Mouse (Mus musculus): ENCODE results near the gene Prkch.

Prkch gene

DNA sequence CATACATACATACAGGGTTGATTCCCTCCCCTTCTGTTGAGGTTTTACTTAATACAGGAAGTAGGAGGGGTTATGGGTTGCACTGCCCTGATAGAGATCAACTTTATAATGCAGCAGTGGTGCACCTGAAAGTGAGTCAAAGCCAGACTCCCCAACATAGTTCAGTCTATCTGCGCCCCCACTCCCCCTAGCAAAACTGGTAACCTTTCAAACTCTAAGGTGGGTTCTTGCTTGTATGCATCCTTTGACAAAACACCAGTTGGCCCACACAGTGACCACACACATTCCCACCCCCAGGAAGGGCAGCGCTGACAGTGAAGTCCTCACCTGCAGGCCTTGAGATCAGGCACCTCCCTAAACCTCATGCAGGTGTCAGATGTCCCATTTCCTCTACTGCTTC is 135.9 kb downstream of the Prkch start:
- no peak for DNase-seq

- DNase-seq, result no peak
Measured at GRCm38 (mm10) chr12:73722060-73722459, 137.5 kb downstream of the Prkch start.

DNA sequence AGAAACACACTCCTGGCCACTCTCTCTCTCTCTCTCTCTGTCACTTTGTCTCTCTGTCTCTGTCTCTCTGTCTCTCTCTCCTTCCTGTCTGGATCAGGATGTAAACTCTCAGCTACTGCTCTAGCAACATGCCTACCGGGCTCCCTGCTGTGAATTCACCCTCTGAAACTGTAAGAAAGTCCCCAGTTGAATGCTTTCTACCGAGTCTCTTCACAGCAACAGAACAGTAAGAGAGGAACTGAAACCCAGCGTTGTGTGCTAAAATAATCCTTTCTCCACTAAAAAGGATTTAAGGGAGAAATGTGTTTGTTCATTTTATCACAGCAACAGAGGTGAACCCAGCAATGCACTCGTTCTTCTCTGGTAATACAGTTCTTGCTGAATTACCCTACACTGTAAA is 138.5 kb downstream of the Prkch start:
- no peak for DNase-seq

GRCm38 (mm10) chr12:73723887-73724286 is 139.3 kb downstream of the Prkch start:
- no peak for DNase-seq

- no peak for DNase-seq
Measured at GRCm38 (mm10) chr12:73725825-73726604, 141.4 kb downstream of the Prkch start.

- DNase-seq, result no peak
Measured at GRCm38 (mm10) chr12:73727046-73727445, 142.4 kb downstream of the Prkch start.

DNA sequence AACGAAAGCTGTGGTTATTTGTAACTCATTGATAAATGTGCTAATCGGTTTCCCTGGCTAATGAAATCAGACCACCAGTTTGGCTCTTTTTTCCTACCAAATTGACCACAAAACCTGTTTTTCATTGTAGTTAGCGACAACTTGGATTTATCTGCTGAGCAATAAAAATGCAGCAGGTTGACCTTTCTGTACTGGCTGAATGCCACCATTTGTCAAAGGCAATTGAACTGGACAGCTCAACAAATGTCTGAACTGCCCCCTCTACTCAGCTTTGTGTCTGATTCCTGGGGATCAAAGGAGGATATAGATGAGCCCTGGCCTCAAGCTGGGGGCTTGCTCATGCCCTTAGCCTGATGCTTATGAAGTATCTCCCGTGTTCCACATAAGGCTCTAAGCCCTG is 146.0 kb downstream of the Prkch start:
- no peak for DNase-seq

- DNase-seq, result no peak
Measured at GRCm38 (mm10) chr12:73731093-73731492, 146.5 kb downstream of the Prkch start.

GRCm38 (mm10) chr12:73731848-73732540 is 147.4 kb downstream of the Prkch start:
- DNase-seq, result no peak

GRCm38 (mm10) chr12:73732862-73733261 is 148.3 kb downstream of the Prkch start:
- DNase-seq, result no peak

GRCm38 (mm10) chr12:73736931-73737330 is 152.3 kb downstream of the Prkch start:
- DNase-seq, result no peak

GRCm38 (mm10) chr12:73739611-73740219 is 155.1 kb downstream of the Prkch start:
- DNase-seq, result no peak

GRCm38 (mm10) chr12:73742577-73742976 is 158.0 kb downstream of the Prkch start:
- no peak for DNase-seq

DNA sequence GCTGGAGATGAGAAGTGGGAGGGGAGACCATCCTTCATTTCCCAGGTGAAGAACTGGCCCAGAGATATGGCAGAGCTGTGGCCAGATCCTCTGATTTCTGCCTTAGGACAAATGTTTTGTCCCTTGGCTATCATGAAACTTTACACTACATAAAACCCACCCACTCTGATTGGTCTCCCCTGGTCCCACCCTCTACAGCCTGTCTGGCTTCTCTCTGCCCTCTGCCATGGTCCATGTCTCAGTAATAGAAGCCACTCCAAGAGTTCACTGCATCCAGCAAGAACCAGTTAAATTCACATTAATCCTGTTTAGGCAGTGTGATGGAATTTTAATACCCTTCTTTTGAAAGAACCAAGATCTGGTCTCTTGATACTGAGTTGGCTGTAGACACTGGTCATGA is 158.5 kb downstream of the Prkch start:
- DNase-seq, result no peak

- DNase-seq, result no peak
Measured at GRCm38 (mm10) chr12:73746072-73746471, 161.5 kb downstream of the Prkch start.

DNA sequence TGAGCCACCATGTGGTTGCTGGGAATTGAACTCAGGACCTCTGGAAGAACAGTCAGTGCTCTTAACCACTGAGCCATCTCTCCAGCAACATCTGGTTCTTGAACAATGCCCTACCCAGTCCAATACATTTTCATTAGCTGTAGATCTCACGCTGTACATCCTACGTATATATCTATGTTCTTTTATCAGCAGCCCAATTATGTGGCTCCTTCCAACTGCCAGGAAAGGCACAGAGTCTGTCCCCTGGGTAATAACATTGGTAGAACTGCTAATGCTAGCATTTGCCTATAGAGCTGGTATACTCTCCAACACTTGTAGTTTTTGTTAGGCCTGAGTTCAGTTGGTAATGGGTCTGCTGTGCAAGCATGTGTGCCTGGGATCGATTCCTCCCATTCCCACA is 163.8 kb downstream of the Prkch start:
- no peak for DNase-seq

DNA sequence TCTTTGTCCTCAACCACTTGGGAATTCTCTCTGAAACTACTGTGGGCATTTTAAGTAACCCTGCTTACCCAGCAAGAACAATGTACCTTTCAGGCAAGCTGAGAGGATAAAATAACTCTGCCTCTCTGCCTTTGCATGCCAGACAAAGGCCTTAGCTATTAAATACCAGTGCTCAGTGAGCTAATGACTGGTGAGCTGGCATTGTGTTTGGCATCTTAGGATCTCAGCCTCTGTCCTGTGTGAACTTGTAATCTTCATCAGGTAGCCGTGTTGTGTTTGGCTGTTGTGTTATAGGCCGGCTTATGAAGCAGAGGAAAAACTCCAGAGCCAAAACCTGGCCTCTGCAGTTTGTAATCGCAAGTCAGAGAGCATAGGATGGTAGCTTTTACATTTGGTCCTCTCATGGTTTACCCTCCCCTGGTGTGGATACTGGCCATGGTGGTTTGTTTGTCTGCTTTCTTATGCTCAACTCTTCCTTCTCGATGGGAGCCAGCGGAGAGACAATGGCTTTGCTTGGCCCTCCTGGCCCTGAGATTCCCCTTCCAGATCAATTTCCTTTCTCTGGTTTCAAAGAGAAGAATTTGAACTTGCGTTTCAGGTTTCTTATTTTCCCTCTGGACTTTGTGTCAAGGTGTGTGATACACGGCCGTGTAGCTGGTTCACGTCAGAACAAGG is 170.0 kb downstream of the Prkch start:
- DNase-seq, result no peak

DNA sequence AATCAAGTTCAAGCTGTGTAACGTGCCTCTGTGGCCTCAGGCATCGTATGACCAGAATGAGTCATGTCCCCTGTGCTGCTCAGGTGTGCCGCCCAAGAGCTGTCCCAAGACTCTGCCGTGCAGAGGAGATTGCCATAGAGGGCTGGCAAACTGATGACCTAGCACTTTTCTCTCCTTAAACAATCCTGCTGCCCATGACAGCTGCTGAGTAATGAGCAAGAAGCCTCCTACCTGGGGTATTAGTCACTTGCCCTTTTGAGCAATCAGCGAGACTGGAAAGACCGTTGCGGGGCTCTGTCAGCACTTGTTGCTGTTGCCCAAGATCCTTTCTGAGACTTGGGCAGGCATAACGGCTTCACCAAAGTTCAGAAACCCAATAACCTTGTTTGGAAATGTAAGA is 171.1 kb downstream of the Prkch start:
- DNase-seq, result no peak

- DNase-seq, result no peak
Measured at GRCm38 (mm10) chr12:73756527-73756926, 171.9 kb downstream of the Prkch start.

DNA sequence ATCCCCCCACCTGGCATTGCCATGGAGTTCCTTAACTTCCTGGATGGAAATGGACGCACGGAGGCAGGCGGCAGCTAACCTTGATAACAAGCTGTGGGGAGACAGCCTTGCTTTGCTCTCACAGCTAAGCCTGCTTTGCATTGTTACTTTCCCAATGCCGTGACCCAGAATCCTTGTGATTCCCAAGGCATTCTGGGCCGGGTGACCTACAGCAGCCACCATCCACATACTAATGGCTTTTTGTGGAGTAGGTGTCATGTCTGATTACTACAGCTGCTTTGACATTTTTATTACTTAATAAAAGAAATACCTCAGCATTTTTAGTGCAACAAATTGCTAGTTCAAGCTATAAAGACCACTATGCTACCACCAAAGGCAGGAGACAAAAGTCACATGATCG is 177.4 kb downstream of the Prkch start:
- no peak for DNase-seq

DNA sequence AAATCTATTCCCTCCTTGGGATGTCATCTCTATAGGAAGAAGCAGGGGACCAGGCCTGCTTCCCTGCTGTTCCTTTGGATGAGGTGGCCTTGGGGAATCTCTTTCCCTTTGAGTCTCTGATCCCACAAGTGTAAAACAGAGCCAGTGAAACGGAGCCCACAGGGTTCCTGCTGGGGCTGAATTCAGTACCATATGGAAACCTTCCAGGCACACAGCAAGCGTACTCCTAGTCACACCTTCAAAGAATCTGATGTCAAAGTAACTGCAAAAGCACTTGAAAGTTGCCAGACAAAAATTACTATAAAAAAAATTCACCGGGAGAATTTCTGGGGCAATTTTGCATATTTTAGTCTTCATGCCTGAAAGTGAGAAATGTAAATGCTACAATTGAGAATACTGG is 178.2 kb downstream of the Prkch start:
- DNase-seq, result no peak

DNA sequence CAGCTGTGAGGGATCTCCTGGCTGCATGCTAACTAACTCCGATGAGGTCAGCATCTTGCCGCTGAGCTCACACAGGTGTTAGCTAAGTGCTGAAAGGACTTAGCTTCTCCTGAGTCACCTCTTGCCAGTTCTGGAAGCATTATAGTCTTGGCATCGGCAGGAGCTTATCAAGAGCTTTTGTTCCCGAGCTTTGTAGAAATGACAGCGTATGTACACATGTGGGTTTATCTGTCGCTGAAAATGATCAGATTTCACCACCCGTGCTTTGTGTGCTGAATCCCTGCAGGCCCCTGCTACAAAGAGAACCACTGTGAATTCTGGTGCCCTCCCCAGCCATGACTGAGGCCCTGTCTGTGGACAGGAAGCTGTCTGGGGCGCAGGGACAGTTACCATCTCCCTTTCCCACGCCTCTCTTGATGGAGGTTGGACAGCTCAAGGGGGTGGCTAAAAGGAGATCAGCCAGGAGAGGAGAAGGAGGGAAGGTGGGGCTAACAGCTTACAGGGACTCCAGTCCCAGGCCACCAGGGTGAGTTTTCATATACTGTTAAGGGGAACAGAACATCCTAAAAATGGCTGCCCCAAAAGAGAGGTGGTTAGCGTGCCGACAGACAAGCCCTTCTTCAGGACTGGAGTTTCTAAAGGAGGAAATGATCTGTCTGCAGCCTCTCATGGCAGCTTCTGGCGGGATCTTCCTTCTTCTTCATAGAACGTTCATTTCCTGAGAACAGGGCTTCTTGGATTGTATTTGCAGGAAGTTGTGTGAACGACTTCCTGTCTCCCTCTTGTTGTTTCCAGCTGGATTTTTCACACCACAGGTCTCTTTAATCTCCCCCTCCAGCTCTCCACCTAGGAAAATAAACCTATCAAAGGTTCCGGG is 180.3 kb downstream of the Prkch start:
- no peak for DNase-seq

GRCm38 (mm10) chr12:73766152-73766551 is 181.6 kb downstream of the Prkch start:
- no peak for DNase-seq

Measured in cerebellum, adult 8-10 months (tissue).